Comparison of ENCODE assay signal across 11 mouse cellular contexts in the genomic region with DNA sequence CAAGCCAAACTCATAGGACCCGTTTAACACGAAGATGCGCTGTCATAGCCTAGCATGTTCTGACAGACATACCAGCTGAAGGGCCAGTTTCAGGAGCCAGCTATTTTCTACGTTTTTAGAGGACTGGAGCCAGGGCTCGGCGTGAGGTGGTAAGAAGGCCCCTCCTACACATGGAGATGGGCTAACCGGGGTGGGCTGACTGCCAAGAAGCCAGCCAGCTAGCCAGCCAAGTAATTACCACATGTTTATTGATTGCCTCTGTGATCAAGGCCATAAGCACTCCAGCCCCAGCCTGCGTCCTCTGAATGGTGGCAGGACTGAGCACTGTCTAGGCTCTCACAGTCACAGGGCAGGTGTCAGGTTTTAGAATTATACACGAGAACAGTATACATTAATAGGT. TPM values are rescaled to one million over a fixed set of nuclear protein-coding genes. Genes with fewer than 3 reads are reported as not detected.
A peak's percentile ranks its signal among the peaks of the same experiment; 100 is the strongest.
DNase-seq lines count a peak whose midpoint lies in the region; ATAC-seq and TF ChIP-seq lines count a peak whose summit lies in the region.
"Had no signal": no experiment of that assay in that cellular context is flagged by ENCODE, and none has a peak within 500 bp of the region (broad histone marks: within the 10 kb centered on the region; RNA-seq: fewer than 3 reads in every experiment).

No protein-coding gene starts in this region.

- WGBS in neural tube, embryonic 11.5 days = 66% methylated on average over 9 of the region's 9 CpGs
- WGBS in hindbrain, embryonic 11.5 days = 72% methylated on average over 9 of the region's 9 CpGs
- WGBS in limb, embryonic 11.5 days = 44% methylated on average over 9 of the region's 9 CpGs
- 19% methylated on average over 9 of the region's 9 CpGs for WGBS in small intestine, adult 2 months
- WGBS in heart, embryonic 10.5 days = 72% methylated on average over 9 of the region's 9 CpGs

- no peak for TF ChIP-seq CTCF in small intestine, adult 2 months (IDR thresholded peaks at IDR 0.05; ENCODE audit: extremely low read depth, insufficient read length, insufficient replicate concordance, low read depth, low read length)

- no peak overlapping the region for H3K4me2 ChIP-seq in neural tube, embryonic 11.5 days (ENCODE audit: low read depth)
- H3K4me2 ChIP-seq in hindbrain, embryonic 11.5 days (replicated peaks; ENCODE audit: low read depth, low read length) = no peak overlapping the region
- no peak overlapping the region for H3K4me2 ChIP-seq in limb, embryonic 11.5 days (ENCODE audit: low read depth, severe bottlenecking)

- H3K27ac ChIP-seq in neural tube, embryonic 11.5 days (ENCODE audit: low read depth, low read length) = peak overlapping the region; percentile 36; the same call in 1 of the 2 replicates
- H3K27ac ChIP-seq in hindbrain, embryonic 11.5 days (ENCODE audit: low read depth, low read length) = peak overlapping the region; percentile 65
- H3K27ac ChIP-seq in limb, embryonic 11.5 days (replicated peaks; ENCODE audit: low read depth, low read length) = no peak overlapping the region
- peak overlapping the region; percentile 85 for H3K27ac ChIP-seq in small intestine, adult 2 months (ENCODE audit: insufficient read depth, low read depth, low read length)
- H3K27ac ChIP-seq in heart, embryonic 10.5 days = no peak overlapping the region; the same call in 1 of the 2 replicates
- H3K27ac ChIP-seq: left cerebral cortex, adult 2 months had no signal

- no peak overlapping the region for H3K4me3 ChIP-seq in neural tube, embryonic 11.5 days (ENCODE audit: low read depth, low read length)
- H3K4me3 ChIP-seq in hindbrain, embryonic 11.5 days (ENCODE audit: low read depth, low read length) = no peak overlapping the region
- no peak overlapping the region for H3K4me3 ChIP-seq in limb, embryonic 11.5 days (ENCODE audit: low read depth, low read length)
- no peak overlapping the region for H3K4me3 ChIP-seq in small intestine, adult 2 months (ENCODE audit: low read depth, low read length)
- H3K4me3 ChIP-seq in heart, embryonic 10.5 days = no peak overlapping the region
- H3K4me3 ChIP-seq: left cerebral cortex, adult 2 months had no signal

- no peak for TF ChIP-seq POLR2A in small intestine, adult 2 months (IDR thresholded peaks at IDR 0.05; ENCODE audit: low read depth, low read length)

- H3K27me3 ChIP-seq in neural tube, embryonic 11.5 days (ENCODE audit: control insufficient read depth, insufficient read depth, low read length) = no peaks in the 10 kb centered on the region
- H3K27me3 ChIP-seq in hindbrain, embryonic 11.5 days (ENCODE audit: control insufficient read depth, insufficient read depth, low read length) = no peaks in the 10 kb centered on the region
- H3K27me3 ChIP-seq in limb, embryonic 11.5 days (ENCODE audit: control insufficient read depth, insufficient read depth, low read length) = no peaks in the 10 kb centered on the region
- no peaks in the 10 kb centered on the region for H3K27me3 ChIP-seq in small intestine, adult 2 months (ENCODE audit: control insufficient read depth, insufficient read depth, low read length)
- H3K27me3 ChIP-seq in heart, embryonic 10.5 days (ENCODE audit: insufficient read depth, poor library complexity, severe bottlenecking) = no peaks in the 10 kb centered on the region

- peak; percentile 56 for DNase-seq in neural tube, embryonic 11.5 days (ENCODE audit: low spot score)
- DNase-seq in neural tube, embryonic 10.5 days (ENCODE audit: extremely low spot score, low spot score) = no peak
- no peak for DNase-seq in hindbrain, embryonic 11.5 days (ENCODE audit: low spot score)
- no peak for DNase-seq in limb, embryonic 11.5 days (ENCODE audit: low spot score)
- no peak for DNase-seq in heart, embryonic 10.5 days (ENCODE audit: low spot score)
- no peak for DNase-seq in thymus, postnatal 0 days (ENCODE audit: low spot score)
- DNase-seq: gastrocnemius, postnatal 25 days; thymus, postnatal 36 days had no signal

- peaks cover 25% of the 10 kb centered on the region for H3K4me1 ChIP-seq in neural tube, embryonic 11.5 days (ENCODE audit: control insufficient read depth, insufficient read depth, low read length)
- H3K4me1 ChIP-seq in hindbrain, embryonic 11.5 days (replicated peaks; ENCODE audit: control insufficient read depth, insufficient read depth, low read length) = peaks cover 31% of the 10 kb centered on the region
- no peaks in the 10 kb centered on the region for H3K4me1 ChIP-seq in limb, embryonic 11.5 days (ENCODE audit: control insufficient read depth, insufficient read depth, low read length)
- peaks cover 53% of the 10 kb centered on the region for H3K4me1 ChIP-seq in small intestine, adult 2 months (ENCODE audit: control insufficient read depth, insufficient read depth, insufficient read length, low read length)
- H3K4me1 ChIP-seq in heart, embryonic 10.5 days = peaks cover 44% of the 10 kb centered on the region

- no peak; the same call in 1 of the 2 replicates for ATAC-seq in neural tube, embryonic 11.5 days (ENCODE audit: insufficient read depth, low FRiP score, low TSS enrichment)
- no peak for ATAC-seq in hindbrain, embryonic 11.5 days (ENCODE audit: low FRiP score)
- ATAC-seq in limb, embryonic 11.5 days (ENCODE audit: insufficient number of reproducible peaks, low FRiP score, low TSS enrichment, low read depth) = 0 out of 2 replicates have a peak, but pooled peaks have one; percentile 35
- no peak for ATAC-seq in inflammation-experienced regulatory T-cells, adult 6 months

- peaks cover 9% of the 10 kb centered on the region for H3K36me3 ChIP-seq in neural tube, embryonic 11.5 days (ENCODE audit: control insufficient read depth, insufficient read depth, low read length)
- H3K36me3 ChIP-seq in hindbrain, embryonic 11.5 days (ENCODE audit: control insufficient read depth, insufficient read depth, low read length) = peaks cover 29% of the 10 kb centered on the region
- no peaks in the 10 kb centered on the region for H3K36me3 ChIP-seq in limb, embryonic 11.5 days (ENCODE audit: control insufficient read depth, insufficient read depth, low read length)
- peaks cover 76% of the 10 kb centered on the region for H3K36me3 ChIP-seq in small intestine, adult 2 months (ENCODE audit: control insufficient read depth, insufficient read depth, low read length)
- peaks cover 21% of the 10 kb centered on the region for H3K36me3 ChIP-seq in heart, embryonic 10.5 days

- H3K9ac ChIP-seq in neural tube, embryonic 11.5 days (ENCODE audit: low read length) = no peak overlapping the region
- H3K9ac ChIP-seq in hindbrain, embryonic 11.5 days (ENCODE audit: low read depth, low read length) = no peak overlapping the region; the same call in 1 of the 2 replicates
- H3K9ac ChIP-seq in limb, embryonic 11.5 days (ENCODE audit: low read length) = no peak overlapping the region

- H3K9me3 ChIP-seq in neural tube, embryonic 11.5 days (ENCODE audit: control insufficient read depth, low read length) = no peaks in the 10 kb centered on the region
- H3K9me3 ChIP-seq in hindbrain, embryonic 11.5 days (ENCODE audit: control insufficient read depth, low read length) = no peaks in the 10 kb centered on the region
- no peaks in the 10 kb centered on the region for H3K9me3 ChIP-seq in limb, embryonic 11.5 days (ENCODE audit: control insufficient read depth, low read length)
- no peaks in the 10 kb centered on the region for H3K9me3 ChIP-seq in heart, embryonic 10.5 days

RNA-seq across cellular contexts. Expression of a gene that starts 10.9 kb away (rescaled TPM):
- polyA plus RNA-seq in neural tube, embryonic 11.5 days (2014; fragmentation: Nextera tagmentation; extraction: Ambion mirVana) = 24.4 and 25.4 TPM in 2 replicates
- polyA plus RNA-seq in hindbrain, embryonic 11.5 days (2014; fragmentation: Nextera tagmentation; extraction: Ambion mirVana) = 33.1 and 39.3 TPM in 2 replicates
- 0.56 and 1.2 TPM in 2 replicates for polyA plus RNA-seq in limb, embryonic 11.5 days (2014; fragmentation: Nextera tagmentation; extraction: Ambion mirVana)
- polyA plus RNA-seq in small intestine, adult 2 months (2012; rRNA removed) = 24.3 and 99.9 TPM in 2 replicates
- polyA plus RNA-seq in heart, embryonic 10.5 days (2016; fragmentation: Nextera tagmentation; extraction: Ambion mirVana) = 3.0 and 3.4 TPM in 2 replicates
- 1.7 and 2.2 TPM in 2 replicates for polyA plus RNA-seq in thymus, postnatal 0 days (2015; fragmentation: Nextera tagmentation; extraction: Ambion mirVana)
- 1 to 10 TPM; 2.2 to 3.0 (median 2.6) TPM for polyA plus RNA-seq in inflammation-experienced regulatory T-cells, adult 6 months (2017; shearing (Covaris generic))

RNA-seq across cellular contexts. Expression of a gene that starts 28.4 kb away (rescaled TPM):
- polyA plus RNA-seq in neural tube, embryonic 11.5 days (2014; fragmentation: Nextera tagmentation; extraction: Ambion mirVana) = 1.3 and 2.5 TPM in 2 replicates
- 2.9 and 3.0 TPM in 2 replicates for polyA plus RNA-seq in hindbrain, embryonic 11.5 days (2014; fragmentation: Nextera tagmentation; extraction: Ambion mirVana)
- polyA plus RNA-seq in limb, embryonic 11.5 days (2014; fragmentation: Nextera tagmentation; extraction: Ambion mirVana) = 0.07 TPM in 1 of 2 replicates, not detected in the other
- 0.75 and 1.5 TPM in 2 replicates for polyA plus RNA-seq in small intestine, adult 2 months (2012; rRNA removed)
- polyA plus RNA-seq in heart, embryonic 10.5 days (2016; fragmentation: Nextera tagmentation; extraction: Ambion mirVana) = 0.26 and 0.60 TPM in 2 replicates
- 3.6 and 4.5 TPM in 2 replicates for polyA plus RNA-seq in thymus, postnatal 0 days (2015; fragmentation: Nextera tagmentation; extraction: Ambion mirVana)
- polyA plus RNA-seq in inflammation-experienced regulatory T-cells, adult 6 months (2017; shearing (Covaris generic)) = not detected

Comparison
In these comparisons a context has a peak if more than half of its experiments do, and no peak if none do; other contexts are left out.
1. H3K27ac ChIP-seq: peak in neural tube, embryonic 11.5 days (single experiment), hindbrain, embryonic 11.5 days (single experiment) and small intestine, adult 2 months (single experiment); none in limb, embryonic 11.5 days (single experiment) and heart, embryonic 10.5 days (single experiment).